Mouse (Mus musculus) liver, embryonic 14.5 days (tissue): ENCODE measurements at regions not wholly inside any gene's neighbourhood (a gene's known extent, or its start where the extent isn't known, plus 50 kb on each side); places are given as distances from the start of the nearest gene placed in this dataset.

Source experiments
- ATAC-seq: fragments of 200-750 bp; cut with Nextera tagmentation; 2 replicates; pipeline ENCODE4 v1.8.0; 2017; ENCODE audit warnings: moderate number of reproducible peaks, mild to moderate bottlenecking, moderate library complexity; ENCODE audit not compliant: insufficient read depth
- DNase-seq, 3 experiments: peaks; one replicate each; pipeline ENCODE4 v3.0.0-alpha.2; 2012 to 2013; ENCODE audit warnings: low read depth in 3 of 3, low spot score in 3 of 3
- H3K27ac ChIP-seq: fragments of 300-500 bp; sonication (generic); 2 replicates; pipeline ENCODE4 v1.5.1; 2014; ENCODE audit warnings: moderate library complexity, mild to moderate bottlenecking, control low read depth, inconsistent platforms
- H3K27me3 ChIP-seq: fragments of 300-500 bp; sonication (generic); 2 replicates; pipeline ENCODE4 v1.6.1; 2014; ENCODE audit warnings: mild to moderate bottlenecking, low read length, moderate library complexity; ENCODE audit not compliant: control insufficient read depth, insufficient read depth
- H3K36me3 ChIP-seq: fragments of 300-500 bp; sonication (generic); replicated peaks from 2 replicates; pipeline ENCODE4 v1.6.1; 2014; ENCODE audit warnings: low read depth; ENCODE audit not compliant: control insufficient read depth, insufficient read depth
- H3K4me1 ChIP-seq, 2 experiments: fragments of 200-500 bp in 1 of 2; fragments of 300-500 bp in 1 of 2; sonication (generic) in 1 of 2; replicated peaks; 2 replicates each; pipeline ENCODE4 v1.6.1; 2012 to 2014; ENCODE audit warnings: antibody characterized with exemption in 1 of 2, inconsistent platforms in 1 of 2, low read length in 1 of 2; ENCODE audit not compliant: control insufficient read depth in 2 of 2, insufficient read depth in 2 of 2
- H3K4me2 ChIP-seq: fragments of 300-500 bp; sonication (generic); 2 replicates; pipeline ENCODE4 v1.6.1; 2014; ENCODE audit warnings: low read depth, mild to moderate bottlenecking, control low read depth, moderate library complexity
- H3K4me3 ChIP-seq, 2 experiments: fragments of 200-500 bp in 1 of 2; fragments of 300-500 bp in 1 of 2; sonication (generic) in 1 of 2; 2 replicates each; pipeline ENCODE4 v1.5.1; 2012 to 2014; ENCODE audit warnings: low read depth in 2 of 2, low read length in 2 of 2, mild to moderate bottlenecking in 2 of 2, control low read depth in 1 of 2, inconsistent platforms in 1 of 2, moderate library complexity in 1 of 2; ENCODE audit not compliant: insufficient read depth in 1 of 2
- H3K9ac ChIP-seq: fragments of 300-500 bp; sonication (generic); replicated peaks from 2 replicates; pipeline ENCODE4 v1.6.1; 2014; ENCODE audit warnings: mild to moderate bottlenecking, control low read depth, moderate library complexity
- H3K9me3 ChIP-seq: fragments of 300-500 bp; sonication (generic); 2 replicates; pipeline ENCODE4 v1.6.1; 2016; ENCODE audit warnings: low read length, mixed read lengths; ENCODE audit not compliant: control insufficient read depth
- CTCF ChIP-seq: IDR thresholded peaks from 2 replicates; pipeline ENCODE4 v1.5.1; 2016; ENCODE audit warnings: antibody characterized with exemption, low read depth, control low read depth
- EP300 ChIP-seq: IDR thresholded peaks from 2 replicates; pipeline ENCODE4 v1.6.1; 2016; ENCODE audit warnings: antibody characterized with exemption, low read depth
- WGBS: fragments of 180-500 bp; shearing (Covaris S2); extraction: QIAGEN DNeasy Blood & Tissue Kit; methylation state at CpG from one replicate; pipeline ENCODE4 v1.1.7; 2014; ENCODE audit not compliant: insufficient replicate concordance; 5-methylcytosine and 5-hydroxymethylcytosine counted together

- no peak overlapping the region for H3K4me3 ChIP-seq
- TF ChIP-seq EP300 (no peak), CTCF (no peak)
These were observed 252.2 kb downstream of the Zfp704 start for GRCm38 (mm10) chr3:9357639-9358038.

GRCm38 (mm10) chr3:9355875-9356274 is 254.0 kb downstream of the Zfp704 start:
- Histone ChIP-seq H3K4me2 (no peak overlapping the region), H3K27me3 (no peaks in the 10 kb centered on the region), H3K9ac (no peak overlapping the region), H3K4me1 (no peaks in the 10 kb centered on the region), H3K27ac (no peak overlapping the region), H3K9me3 (no peaks in the 10 kb centered on the region), H3K4me3 (no peak overlapping the region), H3K36me3 (no peaks in the 10 kb centered on the region)
- 55% methylated on average over 4 of the region's 4 CpGs for WGBS
- TF ChIP-seq CTCF, result no peak
- ATAC-seq (no peak), DNase-seq (no peak)

More at GRCm38 (mm10) chr3:9357639-9358038, 252.2 kb downstream of the Zfp704 start:
- Histone ChIP-seq H3K9ac (no peak overlapping the region), H3K27ac (no peak overlapping the region), H3K27me3 (no peaks in the 10 kb centered on the region), H3K4me2 (no peak overlapping the region), H3K36me3 (no peaks in the 10 kb centered on the region), H3K9me3 (no peaks in the 10 kb centered on the region), H3K4me1 (no peaks in the 10 kb centered on the region)
- WGBS, result 64% methylated on average over 2 of the region's 2 CpGs
- ATAC-seq (no peak), DNase-seq (no peak)

GRCm38 (mm10) chr3:9354756-9355155 is 255.1 kb downstream of the Zfp704 start:
- no peak overlapping the region for H3K4me2 ChIP-seq
- TF ChIP-seq EP300 (no peak), CTCF (no peak)
- DNase-seq (no peak), ATAC-seq (no peak)
- WGBS, result 54% methylated on average over 11 of the region's 11 CpGs
- no peaks in the 10 kb centered on the region for H3K4me1 ChIP-seq
- no peaks in the 10 kb centered on the region for H3K9me3 ChIP-seq
- no peak overlapping the region for H3K27ac ChIP-seq
- H3K27me3 ChIP-seq, result no peaks in the 10 kb centered on the region
- no peak overlapping the region for H3K4me3 ChIP-seq
- H3K9ac ChIP-seq, result no peak overlapping the region
- H3K36me3 ChIP-seq, result no peaks in the 10 kb centered on the region

- ATAC-seq (no peak), DNase-seq (no peak)
- no peak overlapping the region for H3K4me2 ChIP-seq
- H3K27ac ChIP-seq, result no peak overlapping the region
- 54% methylated on average over 7 of the region's 7 CpGs for WGBS
- no peaks in the 10 kb centered on the region for H3K4me1 ChIP-seq
- TF ChIP-seq EP300 (no peak), CTCF (no peak)
- peaks cover 7% of the 10 kb centered on the region for H3K27me3 ChIP-seq
- no peaks in the 10 kb centered on the region for H3K36me3 ChIP-seq
- no peak overlapping the region for H3K4me3 ChIP-seq
- no peaks in the 10 kb centered on the region for H3K9me3 ChIP-seq
- no peak overlapping the region for H3K9ac ChIP-seq
These were observed 257.6 kb downstream of the Zfp704 start for GRCm38 (mm10) chr3:9352251-9352650.

GRCm38 (mm10) chr3:9349822-9350221 is 260.1 kb downstream of the Zfp704 start:
- Histone ChIP-seq H3K9me3 (no peaks in the 10 kb centered on the region), H3K4me3 (no peak overlapping the region), H3K9ac (no peak overlapping the region), H3K27me3 (peaks cover 21% of the 10 kb centered on the region), H3K4me1 (no peaks in the 10 kb centered on the region; a peak in 1 of 4 replicates), H3K36me3 (no peaks in the 10 kb centered on the region), H3K4me2 (no peak overlapping the region), H3K27ac (no peak overlapping the region)
- DNase-seq (no peak), ATAC-seq (no peak)
- 47% methylated on average over 4 of the region's 4 CpGs for WGBS
- TF ChIP-seq CTCF (no peak), EP300 (no peak)
